Mouse (Mus musculus) midbrain, embryonic 13.5 days (tissue): ENCODE results near the gene Cyp17a1. TPM values are rescaled to one million over a fixed set of nuclear protein-coding genes. Genes with fewer than 3 reads are reported as not detected.

Experiments used
- ATAC-seq: fragments of 200-750 bp; cut with Nextera tagmentation; 2 replicates; pipeline ENCODE4 v1.8.0; 2017; ENCODE audit warnings: mild to moderate bottlenecking, moderate TSS enrichment, moderate library complexity
- H3K27ac ChIP-seq: fragments of 300-500 bp; sonication (generic); 2 replicates; pipeline ENCODE4 v1.5.1; 2015; ENCODE audit warnings: inconsistent platforms, mild to moderate bottlenecking, moderate library complexity
- H3K27me3 ChIP-seq: fragments of 300-500 bp; sonication (generic); 2 replicates; pipeline ENCODE4 v1.6.1; 2015; ENCODE audit warnings: mild to moderate bottlenecking, inconsistent platforms
- H3K36me3 ChIP-seq: fragments of 300-500 bp; sonication (generic); 2 replicates; pipeline ENCODE4 v1.6.1; 2015; ENCODE audit warnings: mild to moderate bottlenecking, inconsistent platforms
- H3K4me1 ChIP-seq: fragments of 300-500 bp; sonication (generic); replicated peaks from 2 replicates; pipeline ENCODE4 v1.6.1; 2015; ENCODE audit warnings: inconsistent platforms
- H3K4me2 ChIP-seq: fragments of 300-500 bp; sonication (generic); replicated peaks from 2 replicates; pipeline ENCODE4 v1.6.1; 2015; ENCODE audit warnings: moderate library complexity, mild to moderate bottlenecking, inconsistent platforms
- H3K4me3 ChIP-seq: fragments of 300-500 bp; sonication (generic); replicated peaks from 2 replicates; pipeline ENCODE4 v1.5.1; 2015; ENCODE audit warnings: mild to moderate bottlenecking, inconsistent platforms
- H3K9ac ChIP-seq: fragments of 300-500 bp; sonication (generic); replicated peaks from 2 replicates; pipeline ENCODE4 v1.6.1; 2015; ENCODE audit warnings: mild to moderate bottlenecking, inconsistent platforms
- H3K9me3 ChIP-seq: fragments of 300-500 bp; sonication (generic); 2 replicates; pipeline ENCODE4 v1.6.1; 2016; ENCODE audit warnings: mild to moderate bottlenecking, inconsistent platforms
- WGBS: fragments of 180-500 bp; shearing (Covaris S2); methylation state at CpG from one replicate; pipeline ENCODE4 v1.1.7; 2015; 5-methylcytosine and 5-hydroxymethylcytosine counted together
- polyA plus RNA-seq: library from polyadenylated mRNA; unstranded; fragments of >200 nt; fragmentation: Nextera tagmentation; extraction: Ambion mirVana; gene quantifications from 2 replicates; pipeline ENCODE4 v1.2.1, GENCODE M21; 2015

Gene Cyp17a1
- polyA plus RNA-seq, result not detected in 2 replicates

- Histone ChIP-seq H3K4me1 (no peaks in the 10 kb centered on the region), H3K36me3 (no peaks in the 10 kb centered on the region), H3K4me3 (no peak within 1 kb of the TSS), H3K27me3 (no peaks in the 10 kb centered on the region), H3K27ac (no peak within 1 kb of the TSS), H3K9me3 (no peaks in the 10 kb centered on the region), H3K4me2 (no peak within 1 kb of the TSS), H3K9ac (no peak within 1 kb of the TSS)
- ATAC-seq, result no peak
- 82% methylated on average over 5 of the region's 5 CpGs for WGBS
Observed at GRCm38 (mm10) chr19:46672766-46673418, at the start of gene Cyp17a1. Cyp17a1 (minus strand) TSS chr19:46673172.

- H3K36me3 ChIP-seq, result peaks cover 27% of the 10 kb centered on the region
- WGBS, result 93% methylated on average over 4 of the region's 4 CpGs
- no peaks in the 10 kb centered on the region for H3K4me1 ChIP-seq
- no peak overlapping the region for H3K27ac ChIP-seq
- H3K27me3 ChIP-seq, result no peaks in the 10 kb centered on the region
- ATAC-seq, result no peak
- H3K9ac ChIP-seq, result no peak overlapping the region
- H3K4me3 ChIP-seq, result no peak overlapping the region
- H3K4me2 ChIP-seq, result no peak overlapping the region
- peaks cover 5% of the 10 kb centered on the region; the same call in 1 of the 2 replicates for H3K9me3 ChIP-seq
Observed at GRCm38 (mm10) chr19:46718150-46718549, 45.2 kb upstream of the Cyp17a1 start.

- H3K27ac ChIP-seq, result no peak overlapping the region
- ATAC-seq, result no peak
- H3K4me3 ChIP-seq, result no peak overlapping the region
- peaks cover 19% of the 10 kb centered on the region for H3K36me3 ChIP-seq
- no peaks in the 10 kb centered on the region for H3K27me3 ChIP-seq
- H3K9me3 ChIP-seq, result peaks cover 5% of the 10 kb centered on the region; the same call in 1 of the 2 replicates
- H3K4me2 ChIP-seq, result no peak overlapping the region
- 92% methylated on average over 8 of the region's 8 CpGs for WGBS
- H3K4me1 ChIP-seq, result no peaks in the 10 kb centered on the region
- no peak overlapping the region for H3K9ac ChIP-seq
Observed at GRCm38 (mm10) chr19:46715016-46715415, 42.0 kb upstream of the Cyp17a1 start.

- 94% methylated on average over 8 of the region's 8 CpGs for WGBS
- H3K27me3 ChIP-seq, result no peaks in the 10 kb centered on the region
- H3K27ac ChIP-seq, result no peak overlapping the region
- no peak for ATAC-seq
- peaks cover 5% of the 10 kb centered on the region; the same call in 1 of the 2 replicates for H3K9me3 ChIP-seq
- H3K4me1 ChIP-seq, result no peaks in the 10 kb centered on the region
- H3K4me3 ChIP-seq, result no peak overlapping the region
- H3K36me3 ChIP-seq, result peaks cover 15% of the 10 kb centered on the region
- H3K9ac ChIP-seq, result no peak overlapping the region
- no peak overlapping the region for H3K4me2 ChIP-seq
Observed at GRCm38 (mm10) chr19:46714234-46714633, 41.3 kb upstream of the Cyp17a1 start.

- Histone ChIP-seq H3K4me1 (peaks cover 12% of the 10 kb centered on the region; the same call in 1 of the 2 replicates), H3K36me3 (peaks cover 5% of the 10 kb centered on the region; the same call in 1 of the 2 replicates), H3K9ac (no peak overlapping the region), H3K9me3 (no peaks in the 10 kb centered on the region), H3K27ac (no peak overlapping the region), H3K4me3 (no peak overlapping the region), H3K27me3 (no peaks in the 10 kb centered on the region), H3K4me2 (no peak overlapping the region)
- ATAC-seq, result no peak
- 86% methylated on average over 4 of the region's 4 CpGs for WGBS
Observed at GRCm38 (mm10) chr19:46710614-46711013, 37.6 kb upstream of the Cyp17a1 start.

- no peaks in the 10 kb centered on the region for H3K27me3 ChIP-seq
- peak within 1 kb of the TSS; percentile 62 for H3K4me2 ChIP-seq
- ATAC-seq, result peak; percentile 75
- peak within 1 kb of the TSS; percentile 47 for H3K4me3 ChIP-seq
- peaks cover 12% of the 10 kb centered on the region; the same call in 1 of the 2 replicates for H3K4me1 ChIP-seq
- WGBS, result 14% methylated on average over 31 of the region's 31 CpGs
- no peak within 1 kb of the TSS for H3K27ac ChIP-seq
- H3K9ac ChIP-seq, result peak within 1 kb of the TSS; percentile 43
- no peaks in the 10 kb centered on the region for H3K9me3 ChIP-seq
- H3K36me3 ChIP-seq, result no peaks in the 10 kb centered on the region
Observed at GRCm38 (mm10) chr19:46707296-46708151, 34.6 kb upstream of the Cyp17a1 start, which contains the start of gene As3mt. As3mt (plus strand) TSS chr19:46707458.

GRCm38 (mm10) chr19:46706540-46707295 lies 33.7 kb upstream of the Cyp17a1 start:
- ATAC-seq, result no peak
- Histone ChIP-seq H3K4me2 (peak overlapping the region; percentile 62), H3K9me3 (no peaks in the 10 kb centered on the region), H3K27me3 (no peaks in the 10 kb centered on the region), H3K36me3 (peaks cover 5% of the 10 kb centered on the region; the same call in 1 of the 2 replicates), H3K9ac (no peak overlapping the region), H3K4me1 (peaks cover 12% of the 10 kb centered on the region; the same call in 1 of the 2 replicates), H3K4me3 (peak overlapping the region; percentile 47; the same call in 1 of the 2 replicates), H3K27ac (no peak overlapping the region)
- WGBS, result 79% methylated on average over 9 of the region's 9 CpGs

GRCm38 (mm10) chr19:46705779-46706495 lies 33.0 kb upstream of the Cyp17a1 start:
- no peaks in the 10 kb centered on the region for H3K27me3 ChIP-seq
- no peak for ATAC-seq

GRCm38 (mm10) chr19:46701156-46701555 lies 28.2 kb upstream of the Cyp17a1 start:
- H3K9me3 ChIP-seq, result no peaks in the 10 kb centered on the region
- peaks cover 24% of the 10 kb centered on the region for H3K36me3 ChIP-seq
- no peaks in the 10 kb centered on the region for H3K4me1 ChIP-seq
- no peak overlapping the region for H3K4me3 ChIP-seq
- no peak overlapping the region for H3K27ac ChIP-seq
- WGBS, result 94% methylated on average over 9 of the region's 9 CpGs
- H3K4me2 ChIP-seq, result no peak overlapping the region
- H3K27me3 ChIP-seq, result no peaks in the 10 kb centered on the region
- ATAC-seq, result no peak
- H3K9ac ChIP-seq, result no peak overlapping the region

More at GRCm38 (mm10) chr19:46705779-46706495, 33.0 kb upstream of the Cyp17a1 start:
- no peak overlapping the region for H3K4me3 ChIP-seq
- WGBS, result 67% methylated on average over 7 of the region's 7 CpGs
- no peaks in the 10 kb centered on the region for H3K9me3 ChIP-seq
- H3K36me3 ChIP-seq, result peaks cover 12% of the 10 kb centered on the region
- H3K4me1 ChIP-seq, result peaks cover 12% of the 10 kb centered on the region; the same call in 1 of the 2 replicates
- H3K27ac ChIP-seq, result no peak overlapping the region
- H3K4me2 ChIP-seq, result no peak overlapping the region
- no peak overlapping the region for H3K9ac ChIP-seq

- Histone ChIP-seq H3K9ac (no peak overlapping the region), H3K9me3 (no peaks in the 10 kb centered on the region), H3K27ac (no peak overlapping the region), H3K4me2 (no peak overlapping the region), H3K27me3 (no peaks in the 10 kb centered on the region), H3K4me3 (no peak overlapping the region), H3K4me1 (no peaks in the 10 kb centered on the region), H3K36me3 (peaks cover 37% of the 10 kb centered on the region)
- 81% methylated on average over 10 of the region's 10 CpGs for WGBS
- no peak for ATAC-seq
Observed at GRCm38 (mm10) chr19:46699011-46699481, 26.1 kb upstream of the Cyp17a1 start.
